Mouse (Mus musculus) C2C12 (cell line): ENCODE results near the gene Acacb.

Experiments used
- CTCF ChIP-seq: IDR thresholded peaks from one replicate; pipeline ENCODE4 v1.5.1; 2011; ENCODE audit not compliant: control insufficient read depth, insufficient read depth, insufficient read length
- MAX ChIP-seq: IDR thresholded peaks from one replicate; pipeline ENCODE4 v1.6.1; 2011; ENCODE audit warnings: mild to moderate bottlenecking, control low read depth
- MYOD1 ChIP-seq: IDR thresholded peaks from one replicate; pipeline ENCODE4 v1.6.1; 2011; ENCODE audit warnings: low read depth; ENCODE audit not compliant: control insufficient read depth, insufficient read length

DNA sequence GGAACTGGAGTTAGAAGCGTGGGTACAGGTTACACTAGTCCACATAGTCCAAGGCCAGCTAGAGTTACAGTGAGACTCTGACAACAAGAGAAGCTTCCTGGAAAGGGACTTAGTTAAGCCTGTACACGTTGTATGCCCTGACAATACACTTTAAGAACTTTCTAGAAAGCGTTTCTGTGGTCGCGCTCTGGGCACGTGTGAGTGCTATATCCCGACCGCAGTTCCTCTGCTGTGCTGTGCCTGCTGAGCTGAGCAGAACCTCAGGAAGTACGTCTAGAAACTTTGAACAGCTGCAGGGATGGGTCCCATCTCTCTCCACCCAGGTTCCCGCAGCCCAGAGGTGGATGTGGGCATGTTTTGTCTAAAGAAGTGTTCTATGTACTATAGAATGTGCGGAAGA, 47.8 kb downstream of the Acacb start:
- TF ChIP-seq CTCF (no peak), MAX (no peak), MYOD1 (no peak)
